Mouse (Mus musculus) neutrophil, adult 65 days (primary cell): Measurements from ENCODE around the gene Mosmo. TPM values are rescaled to one million over a fixed set of nuclear protein-coding genes. Genes with fewer than 3 reads are reported as not detected.

Experiments used
- total RNA-seq: library from RNA; stranded (reverse); gene quantifications from 2 replicates; pipeline ENCODE4 v1.2.4, GENCODE M21; 2023

The Mosmo gene
- total RNA-seq: 6.1 and 6.7 TPM in 2 replicates

GRCm38 (mm10) chr7:120677001-120677643, at the start of gene Mosmo:
Gene Mosmo, plus strand, starts transcription at chr7:120677618.

DNA sequence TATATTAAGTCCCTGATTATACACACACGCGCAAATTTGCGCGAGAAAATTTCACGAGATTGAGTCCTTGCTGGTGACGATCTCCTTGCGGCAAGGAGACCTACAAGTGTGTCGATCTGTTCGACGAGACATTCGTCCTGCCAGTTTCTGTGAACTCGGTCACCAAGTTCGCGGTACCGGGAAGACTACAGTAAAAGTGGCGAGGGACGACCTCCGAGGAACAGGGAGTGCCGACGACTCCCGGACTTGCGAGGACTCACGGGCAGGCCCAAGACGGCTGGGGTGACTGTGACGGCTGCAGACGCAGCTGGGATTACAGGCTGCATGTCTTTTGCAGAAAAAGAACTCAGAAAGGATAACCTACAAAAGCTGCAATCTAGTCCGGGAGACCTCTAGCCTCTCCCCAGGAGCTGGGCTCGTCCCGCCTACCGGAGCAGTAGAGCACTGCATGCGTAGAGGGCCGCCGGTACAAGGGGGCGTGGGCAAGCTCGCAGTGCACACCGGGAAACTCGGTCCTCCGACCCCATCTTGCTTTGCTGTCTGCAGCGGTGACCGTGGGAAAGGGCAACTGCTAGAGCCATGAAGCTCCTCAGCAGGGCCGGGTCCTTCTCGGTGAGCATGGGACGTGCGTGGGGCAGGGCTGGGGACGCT, 42.6 kb upstream of the Mosmo start, which contains the start of gene Uqcrc2:
Gene Uqcrc2 (plus strand): TSS at position 466 of the 651 bp plus-strand sequence.

DNA sequence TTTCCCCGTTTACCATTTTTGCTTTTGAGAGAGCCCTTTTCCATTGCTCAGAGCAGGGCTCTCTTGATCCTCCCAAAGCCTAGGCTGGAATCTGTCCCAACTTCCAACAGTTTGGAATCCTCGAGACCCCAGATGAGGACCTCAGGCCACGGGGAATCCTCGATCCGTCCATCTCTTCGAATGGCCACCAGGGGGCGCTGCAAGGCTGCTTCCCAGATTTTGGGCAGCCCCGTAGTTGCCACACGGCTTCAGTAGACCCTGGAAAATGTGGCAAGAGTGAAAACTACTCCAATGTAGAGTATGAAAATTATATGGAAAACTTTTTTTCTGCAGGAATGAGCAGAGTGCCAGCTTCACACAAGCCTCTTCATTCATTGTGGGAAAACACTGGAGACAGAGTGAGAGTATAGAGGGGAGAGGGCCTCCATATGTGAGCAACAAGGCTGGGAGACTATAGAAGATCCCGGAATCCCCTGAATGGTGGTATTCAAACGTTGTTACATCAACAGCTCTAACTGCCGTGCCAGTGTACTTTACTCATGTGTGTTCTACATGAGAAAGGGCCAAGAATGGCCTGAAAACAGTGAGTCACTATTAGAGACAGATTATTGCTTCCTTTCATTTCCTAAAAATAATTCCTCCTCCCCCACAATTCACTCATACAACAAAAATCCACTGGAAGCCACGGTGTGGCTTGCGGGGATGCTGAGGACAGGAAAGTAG, 7.1 kb upstream of the Mosmo start, which contains the start of gene Pdzd9:
Gene Pdzd9 (minus strand): TSS at position 191 of the 723 bp plus-strand sequence.

DNA sequence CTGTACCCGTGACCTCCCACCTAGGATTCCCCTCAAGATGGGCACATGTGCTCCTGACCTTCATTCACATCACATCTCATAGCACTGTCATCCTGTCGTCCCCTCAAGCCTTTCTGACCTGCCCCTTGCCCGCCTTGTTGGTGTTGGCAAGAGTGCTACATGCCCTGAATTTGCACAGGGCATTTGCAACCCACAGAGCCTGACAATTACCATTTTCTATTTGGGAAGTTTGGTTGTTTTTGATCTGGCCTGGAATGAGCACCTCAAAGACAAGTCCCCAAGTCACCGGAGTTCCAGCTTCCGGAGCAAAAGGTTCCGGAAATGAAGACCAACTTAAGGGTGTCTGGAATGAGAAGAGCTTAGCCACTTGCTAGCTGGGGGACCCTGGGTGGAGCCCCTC, 61.6 kb downstream of the Mosmo start, which contains the start of gene Vwa3a:
Gene Vwa3a (plus strand): TSS at position 301 of the 400 bp plus-strand sequence.

Other genes with a start within 250 kb of the Mosmo start
- gene Uqcrc2, start 42.4 kb upstream of the Mosmo start, total RNA-seq: 56.0 and 68.6 TPM in 2 replicates
- not detected in 2 replicates for gene Pdzd9, start 7.3 kb upstream of the Mosmo start, total RNA-seq
- gene Vwa3a, start 61.7 kb downstream of the Mosmo start, total RNA-seq: not detected in 2 replicates
- not detected in 2 replicates for gene Gm5737, start 134.7 kb downstream of the Mosmo start, total RNA-seq
- gene Eef2k, start 165.2 kb downstream of the Mosmo start, total RNA-seq: 42.5 and 43.6 TPM in 2 replicates
- gene Polr3e, start 240.1 kb downstream of the Mosmo start, total RNA-seq: 6.4 and 7.5 TPM in 2 replicates